Mouse (Mus musculus): ENCODE data around the gene Frs3. TPM values are rescaled to one million over a fixed set of nuclear protein-coding genes. Genes with fewer than 3 reads are reported as not detected.
A peak's percentile ranks its signal among the peaks of the same experiment; 100 is the strongest.

The Frs3 gene
- polyA plus RNA-seq, 1 experiment from 2014 or later = 2.1 TPM

- H3K4me3 ChIP-seq (ENCODE audit: low read depth, low read length) = no peak overlapping the region
- WGBS (ENCODE audit: insufficient replicate concordance) = 62% methylated on average over 6 of the region's 6 CpGs
- DNase-seq (no peak), ATAC-seq (peak; percentile 35)
- TF ChIP-seq CTCF (IDR thresholded peaks at IDR 0.05; ENCODE audit: low read depth) (no peak), EP300 (IDR thresholded peaks at IDR 0.05; ENCODE audit: low read depth) (no peak)
- peaks cover 31% of the 10 kb centered on the region for H3K4me1 ChIP-seq (ENCODE audit: insufficient read depth)
- no peak overlapping the region for H3K4me2 ChIP-seq (ENCODE audit: low read depth, low read length)
- no peaks in the 10 kb centered on the region for H3K9me3 ChIP-seq (ENCODE audit: low read length)
- no peaks in the 10 kb centered on the region for H3K27me3 ChIP-seq (ENCODE audit: insufficient read depth, low read length)
- no peak overlapping the region for H3K9ac ChIP-seq (replicated peaks)
- H3K36me3 ChIP-seq (replicated peaks; ENCODE audit: insufficient read depth, low read length) = peaks cover 8% of the 10 kb centered on the region; the same call in 1 of the 2 replicates
- H3K27ac ChIP-seq (ENCODE audit: low read depth) = no peak overlapping the region
Observed at GRCm38 (mm10) chr17:47750101-47750500, 61.3 kb downstream of the Frs3 start.

DNA sequence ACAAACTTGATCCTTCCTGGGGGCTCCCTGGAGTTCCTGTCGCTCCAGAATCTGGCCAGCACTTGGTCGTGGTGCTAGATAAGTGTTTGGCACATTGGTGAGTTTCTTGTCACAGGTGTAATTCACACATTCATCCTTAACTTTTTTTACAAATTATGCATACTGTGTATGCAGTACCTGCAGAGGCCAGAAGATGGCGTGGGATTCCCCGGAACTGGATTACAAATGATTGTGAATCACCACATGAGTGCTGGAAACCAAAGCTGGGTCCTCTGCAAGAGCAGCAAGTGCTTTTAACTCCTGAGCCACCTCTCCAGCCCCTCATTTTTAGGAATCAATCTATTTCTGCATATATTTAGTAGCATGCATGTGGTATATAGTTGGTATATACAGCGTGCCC lies 63.0 kb downstream of the Frs3 start:
- Histone ChIP-seq H3K9me3 (ENCODE audit: low read length) (no peaks in the 10 kb centered on the region), H3K27ac (ENCODE audit: low read depth) (no peak overlapping the region), H3K4me1 (ENCODE audit: insufficient read depth) (peaks cover 31% of the 10 kb centered on the region), H3K4me2 (ENCODE audit: low read depth, low read length) (no peak overlapping the region), H3K9ac (replicated peaks) (no peak overlapping the region), H3K36me3 (replicated peaks; ENCODE audit: insufficient read depth, low read length) (peaks cover 8% of the 10 kb centered on the region; the same call in 1 of the 2 replicates), H3K4me3 (ENCODE audit: low read depth, low read length) (no peak overlapping the region), H3K27me3 (ENCODE audit: insufficient read depth, low read length) (no peaks in the 10 kb centered on the region)
- DNase-seq (no peak), ATAC-seq (no peak)
- TF ChIP-seq CTCF (IDR thresholded peaks at IDR 0.05; ENCODE audit: low read depth) (peak; percentile 42), EP300 (IDR thresholded peaks at IDR 0.05; ENCODE audit: low read depth) (no peak)
- WGBS (ENCODE audit: insufficient replicate concordance) = 75% methylated on average over 5 of the region's 5 CpGs

DNA sequence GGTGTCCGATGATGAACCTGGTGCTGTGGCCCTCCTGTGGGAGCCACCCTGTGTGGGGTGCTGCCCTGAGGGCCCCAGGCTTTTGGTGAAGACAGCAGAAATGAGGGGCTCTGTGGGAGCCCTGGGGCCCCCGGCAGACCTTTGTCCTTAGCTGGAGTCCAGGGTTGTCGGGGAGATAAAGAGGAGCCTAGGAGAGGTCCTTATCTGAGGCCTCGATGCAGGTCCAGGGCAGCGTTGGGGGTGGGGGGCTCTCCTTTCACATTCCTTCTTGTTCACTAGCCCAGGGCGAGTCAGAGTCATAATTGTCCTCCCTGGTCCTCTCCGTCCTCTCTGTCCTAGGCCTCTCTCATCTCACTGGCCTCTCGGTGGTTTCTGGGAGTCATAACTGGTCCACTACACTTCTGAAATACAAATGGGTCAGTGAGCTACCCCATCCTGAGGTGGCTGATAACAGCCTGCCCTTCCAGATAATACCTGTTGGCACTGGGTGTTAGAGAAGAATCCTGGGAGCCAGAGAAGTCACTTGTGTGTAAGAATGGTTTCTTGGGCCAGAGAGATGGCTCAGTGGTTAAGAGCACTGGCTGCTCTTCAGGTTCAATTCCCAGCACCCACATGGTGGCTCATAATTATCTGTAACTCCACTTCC lies 64.4 kb downstream of the Frs3 start:
- no peaks in the 10 kb centered on the region for H3K9me3 ChIP-seq (ENCODE audit: low read length)
- peaks cover 33% of the 10 kb centered on the region for H3K4me1 ChIP-seq (ENCODE audit: insufficient read depth)
- no peak overlapping the region for H3K9ac ChIP-seq (replicated peaks)
- H3K4me3 ChIP-seq (ENCODE audit: low read depth, low read length) = no peak overlapping the region
- TF ChIP-seq EP300 (IDR thresholded peaks at IDR 0.05; ENCODE audit: low read depth) = no peak
- 53% methylated on average over 7 of the region's 8 CpGs for WGBS (ENCODE audit: insufficient replicate concordance)
- no peak for DNase-seq
- no peak for ATAC-seq
- H3K27me3 ChIP-seq (ENCODE audit: insufficient read depth, low read length) = no peaks in the 10 kb centered on the region
- H3K4me2 ChIP-seq (ENCODE audit: low read depth, low read length) = no peak overlapping the region
- H3K36me3 ChIP-seq (replicated peaks; ENCODE audit: insufficient read depth, low read length) = peaks cover 8% of the 10 kb centered on the region; the same call in 1 of the 2 replicates
- peak overlapping the region; percentile 56; the same call in 1 of the 2 replicates for H3K27ac ChIP-seq (ENCODE audit: low read depth)

Other genes starting within 250 kb of the Frs3 start
- 6.5 and 8.1 TPM in 2 replicates for gene Taf8, start 186.7 kb upstream of the Frs3 start, polyA plus RNA-seq (2015; fragmentation: Nextera tagmentation; extraction: Ambion mirVana)
- 249 and 250 TPM in 2 replicates for gene Ccnd3, start 184.0 kb upstream of the Frs3 start, polyA plus RNA-seq (2015; fragmentation: Nextera tagmentation; extraction: Ambion mirVana)
- gene Bysl, start 77.5 kb upstream of the Frs3 start, polyA plus RNA-seq (2015; fragmentation: Nextera tagmentation; extraction: Ambion mirVana) = 8.9 and 10.6 TPM in 2 replicates
- 13.5 and 14.4 TPM in 2 replicates for gene Med20, start 77.4 kb upstream of the Frs3 start, polyA plus RNA-seq (2015; fragmentation: Nextera tagmentation; extraction: Ambion mirVana)
- gene Gm20517, start 77.4 kb upstream of the Frs3 start, polyA plus RNA-seq (2015; fragmentation: Nextera tagmentation; extraction: Ambion mirVana) = 0.79 and 0.82 TPM in 2 replicates
- 1.2 and 1.6 TPM in 2 replicates for gene Usp49, start 58.3 kb upstream of the Frs3 start, polyA plus RNA-seq (2015; fragmentation: Nextera tagmentation; extraction: Ambion mirVana)
- 268 and 275 TPM in 2 replicates for gene Tomm6, start 644 bp upstream of the Frs3 start, polyA plus RNA-seq (2015; fragmentation: Nextera tagmentation; extraction: Ambion mirVana)
- gene Gm21981, start 5.4 kb downstream of the Frs3 start, polyA plus RNA-seq (2015; fragmentation: Nextera tagmentation; extraction: Ambion mirVana) = 0.13 TPM in 1 of 2 replicates, not detected in the other
- 0.25 TPM in 1 of 2 replicates, not detected in the other for gene Prickle4, start 5.7 kb downstream of the Frs3 start, polyA plus RNA-seq (2015; fragmentation: Nextera tagmentation; extraction: Ambion mirVana)
- 0.07 and 0.15 TPM in 2 replicates for gene Pgc, start 37.8 kb downstream of the Frs3 start, polyA plus RNA-seq (2015; fragmentation: Nextera tagmentation; extraction: Ambion mirVana)
- gene Tfeb, start 48.0 kb downstream of the Frs3 start, polyA plus RNA-seq (2015; fragmentation: Nextera tagmentation; extraction: Ambion mirVana) = 5.8 and 7.1 TPM in 2 replicates
- gene Mdfi, start 145.7 kb downstream of the Frs3 start, polyA plus RNA-seq (2015; fragmentation: Nextera tagmentation; extraction: Ambion mirVana) = 0.82 TPM in 2 replicates
- gene Foxp4, start 235.6 kb downstream of the Frs3 start, polyA plus RNA-seq (2015; fragmentation: Nextera tagmentation; extraction: Ambion mirVana) = 5.9 and 6.2 TPM in 2 replicates